Mouse (Mus musculus) ES-E14 (cell line): ENCODE measurements around the gene 1700019D03Rik.

ENCODE experiments used
- HCFC1 ChIP-seq: IDR thresholded peaks from 2 replicates; pipeline ENCODE4 v1.6.1; 2012; ENCODE audit warnings: low read length, inconsistent platforms, borderline replicate concordance; ENCODE audit not compliant: insufficient read depth
- MAFK ChIP-seq: IDR thresholded peaks from 2 replicates; pipeline ENCODE4 v1.6.1; 2014; ENCODE audit warnings: mild to moderate bottlenecking, low read depth, low read length, inconsistent platforms; ENCODE audit not compliant: insufficient read depth
- ZNF384 ChIP-seq: IDR thresholded peaks from 2 replicates; pipeline ENCODE4 v1.6.1; 2012; ENCODE audit warnings: low read depth, low read length, inconsistent platforms

GRCm38 (mm10) chr1:53059106-53059505, 39.1 kb upstream of the 1700019D03Rik start:
- TF ChIP-seq MAFK (no peak), ZNF384 (no peak), HCFC1 (no peak)
